Mouse (Mus musculus): ENCODE results near the gene Tmem203.

The Tmem203 gene

DNA sequence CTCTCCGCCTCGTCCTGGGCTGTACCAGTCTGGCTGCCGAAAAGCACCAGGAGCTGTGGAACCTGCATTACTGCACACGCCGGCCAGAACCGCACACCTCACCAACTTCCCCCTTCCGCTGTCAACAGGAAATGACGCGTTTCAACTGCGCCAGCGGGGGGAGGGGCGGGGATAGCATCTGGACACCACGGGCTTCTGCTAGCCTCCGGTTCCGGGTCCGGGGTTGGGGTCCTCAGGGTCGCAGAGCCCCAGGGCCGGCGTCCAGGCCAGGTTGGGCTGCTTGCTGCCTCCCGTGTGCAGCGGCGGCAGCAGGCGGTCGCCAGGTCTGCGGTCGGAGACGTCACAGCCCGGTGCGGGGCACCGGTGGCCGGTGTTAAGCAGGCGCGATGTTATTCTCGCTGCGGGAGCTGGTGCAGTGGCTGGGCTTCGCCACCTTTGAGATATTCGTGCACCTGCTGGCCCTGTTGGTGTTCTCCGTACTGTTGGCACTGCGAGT lies at the start of gene Tmem203:
Tmem203 (plus strand) TSS at position 156 of the 496 bp plus-strand sequence.
- in situ Hi-C loops (cut with MboI; ENCODE audit: unreplicated experiment in 2 of 2): loop anchor here (5.0 to 25.0 kb wide), 4 partner anchors 61 to 1657 kb away; partner anchors contain the start of genes Med22 (in 1 of the 2), Noxa1 (in 1 of the 2), Rpl7a (in 1 of the 2) and Surf1 (in 1 of the 2)

GRCm38 (mm10) chr2:25207593-25207992 lies 47.6 kb upstream of the Tmem203 start:
- in situ Hi-C loops (cut with MboI; ENCODE audit: unreplicated experiment in 2 of 2): no loop called here

GRCm38 (mm10) chr2:25210686-25211085 lies 44.6 kb upstream of the Tmem203 start:
- in situ Hi-C loops (cut with MboI; ENCODE audit: unreplicated experiment in 2 of 2): no loop called here

- in situ Hi-C loops (cut with MboI; ENCODE audit: unreplicated experiment in 2 of 2): no loop called here
These were observed 44.0 kb upstream of the Tmem203 start, which contains the start of gene Nelfb for GRCm38 (mm10) chr2:25211121-25211670. Gene Nelfb (minus strand): TSS chr2:25211489.

- in situ Hi-C loops (cut with MboI; ENCODE audit: unreplicated experiment in 2 of 2): no loop called here
These were observed 41.9 kb upstream of the Tmem203 start for GRCm38 (mm10) chr2:25213266-25213865.

DNA sequence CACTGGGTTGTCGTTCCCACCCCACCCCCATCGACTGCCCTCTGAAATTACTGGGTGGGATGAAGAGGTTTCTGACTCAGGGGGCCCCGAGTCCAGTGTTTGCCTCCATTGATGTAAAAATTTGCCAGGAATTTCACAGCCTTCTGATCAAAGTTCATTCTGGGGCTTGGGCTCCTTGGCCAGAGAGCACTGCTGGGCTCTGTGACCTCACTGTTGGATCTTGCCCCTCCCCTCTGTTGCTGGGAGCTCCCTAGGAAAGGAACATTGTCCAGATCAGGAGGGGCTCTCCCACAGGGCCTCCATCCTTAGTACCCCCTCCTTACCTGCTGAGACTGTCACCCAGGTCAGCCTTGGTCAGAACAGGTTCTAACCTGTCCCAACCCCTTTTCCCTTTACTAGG lies 40.8 kb upstream of the Tmem203 start, which contains the start of gene Stpg3:
Stpg3 (minus strand) TSS at position 194 of the 400 bp plus-strand sequence.
- in situ Hi-C loops (cut with MboI; ENCODE audit: unreplicated experiment in 2 of 2): no loop called here

DNA sequence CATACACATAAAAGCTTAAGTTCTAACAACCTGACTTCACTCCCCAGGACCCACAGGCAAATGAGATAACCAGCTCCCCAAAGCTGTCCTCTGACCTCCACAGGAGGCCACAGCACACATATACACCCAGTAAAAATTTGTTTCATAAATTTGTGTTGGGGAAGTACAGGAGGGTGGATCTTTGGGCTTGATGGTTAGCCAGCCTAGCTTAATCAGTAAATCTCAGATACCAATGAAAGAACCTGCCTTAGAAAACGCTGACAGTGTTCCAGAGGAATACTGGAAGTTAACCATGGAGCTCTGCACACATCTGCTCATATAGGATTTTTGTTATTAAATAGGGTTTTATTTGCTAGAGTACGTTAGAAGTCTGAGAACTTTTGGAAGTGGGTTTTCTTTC lies 37.6 kb upstream of the Tmem203 start:
- in situ Hi-C loops (cut with MboI; ENCODE audit: unreplicated experiment in 2 of 2): no loop called here

DNA sequence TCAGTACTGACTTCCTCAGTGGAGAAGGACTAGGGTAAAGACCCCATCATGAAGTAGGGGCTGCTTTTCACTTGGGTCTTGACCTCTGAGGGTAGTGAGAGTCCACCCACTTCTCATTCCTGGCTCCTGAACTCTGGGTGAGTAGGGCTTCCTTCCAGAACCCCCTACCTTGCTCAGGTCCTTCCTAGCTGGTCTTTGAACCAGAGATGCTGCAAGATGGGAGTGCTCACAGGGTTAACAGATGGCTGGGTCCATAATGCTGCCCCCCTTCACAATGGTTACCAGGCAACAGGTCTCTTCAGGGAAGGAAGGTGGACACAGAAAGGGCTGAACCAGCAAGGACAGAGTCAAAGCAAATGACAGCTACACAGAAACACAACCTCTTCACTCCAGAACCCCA lies 36.8 kb upstream of the Tmem203 start, which contains the start of gene Fam166a:
Fam166a (plus strand) TSS at position 301 of the 400 bp plus-strand sequence.
- in situ Hi-C loops (cut with MboI; ENCODE audit: unreplicated experiment in 2 of 2): no loop called here

DNA sequence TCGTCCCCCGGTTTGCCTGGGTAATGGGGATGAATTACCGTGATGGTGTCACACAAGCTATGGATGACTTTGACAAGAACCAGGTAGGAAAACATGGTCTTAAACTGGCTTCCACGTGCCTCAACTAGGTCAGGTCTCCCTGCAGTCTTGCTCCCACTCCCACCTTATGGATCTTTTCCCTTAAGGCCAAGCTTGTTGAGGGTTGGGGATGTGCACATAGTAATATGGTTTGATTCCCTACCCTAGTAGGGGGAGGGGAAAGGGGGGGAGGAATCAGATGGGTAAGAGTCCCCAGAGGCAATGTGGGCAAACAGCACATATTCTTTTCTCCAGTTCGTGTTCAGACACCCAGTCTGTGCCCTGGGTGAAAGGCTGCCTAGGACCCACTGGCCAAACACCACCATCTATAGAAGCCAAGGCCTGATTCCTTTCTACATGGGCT lies 33.9 kb upstream of the Tmem203 start:
- in situ Hi-C loops (cut with MboI; ENCODE audit: unreplicated experiment in 2 of 2): no loop called here

DNA sequence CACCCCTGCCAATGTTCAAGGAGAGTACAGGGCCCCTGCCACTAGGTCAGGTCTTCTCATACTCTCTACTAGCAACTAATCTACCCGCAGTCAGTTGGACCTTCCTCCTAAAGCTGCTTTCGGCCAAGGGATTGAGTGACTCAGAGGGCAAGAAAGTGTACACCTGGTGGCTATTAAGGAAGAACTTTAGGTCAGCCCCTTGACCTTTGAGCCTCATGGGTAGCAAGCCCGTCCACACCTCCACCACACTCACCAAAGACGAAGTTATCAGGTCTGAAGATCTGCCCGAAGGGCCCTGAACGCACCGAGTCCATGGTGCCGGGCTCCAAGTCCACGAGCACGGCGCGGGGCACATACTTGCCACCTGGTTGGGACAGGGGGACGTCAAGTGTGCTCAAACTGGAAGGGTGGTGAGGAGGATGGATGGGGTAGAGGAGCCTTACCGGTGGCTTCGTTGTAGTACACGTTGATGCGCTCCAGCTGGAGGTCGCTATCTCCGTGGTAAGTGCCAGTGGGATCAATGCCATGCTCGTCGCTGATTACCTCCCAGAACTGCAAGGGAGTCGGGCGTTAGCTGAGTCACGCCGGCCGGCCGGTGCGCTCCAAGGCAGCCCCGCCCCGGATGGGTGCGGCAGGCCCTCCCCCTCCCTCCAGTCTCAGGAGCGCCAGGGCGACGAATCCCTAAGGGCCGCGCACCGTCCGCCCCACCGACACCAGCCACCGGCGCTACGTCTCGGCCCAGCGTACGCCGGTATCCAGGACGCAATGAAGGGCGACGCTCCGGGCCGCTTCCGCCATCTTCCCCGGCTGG lies 31.4 kb upstream of the Tmem203 start:
- in situ Hi-C loops (cut with MboI; ENCODE audit: unreplicated experiment in 2 of 2): no loop called here

- in situ Hi-C loops (cut with MboI; ENCODE audit: unreplicated experiment in 2 of 2): no loop called here
These were observed 30.8 kb upstream of the Tmem203 start, which contains the start of gene Tubb4b for GRCm38 (mm10) chr2:25224492-25224765. Gene Tubb4b (minus strand): TSS chr2:25224702.

- in situ Hi-C loops (cut with MboI; ENCODE audit: unreplicated experiment in 2 of 2): loop anchor here (5.0 kb wide), 1 partner anchor 33 kb away; no protein-coding TSS in a partner anchor
These were observed 30.2 kb upstream of the Tmem203 start for GRCm38 (mm10) chr2:25224766-25225752.

- in situ Hi-C loops (cut with MboI; ENCODE audit: unreplicated experiment in 2 of 2): loop anchor here (5.0 kb wide), 1 partner anchor 34 kb away; no protein-coding TSS in a partner anchor
These were observed 29.3 kb upstream of the Tmem203 start for GRCm38 (mm10) chr2:25225811-25226379.

- in situ Hi-C loops (cut with MboI; ENCODE audit: unreplicated experiment in 2 of 2): loop anchor here (5.0 kb wide), 1 partner anchor 35 kb away; no protein-coding TSS in a partner anchor
These were observed 28.4 kb upstream of the Tmem203 start for GRCm38 (mm10) chr2:25226864-25227263.

- in situ Hi-C loops (cut with MboI; ENCODE audit: unreplicated experiment in 2 of 2): loop anchor here (5.0 kb wide), 1 partner anchor 35 kb away; no protein-coding TSS in a partner anchor
These were observed 27.8 kb upstream of the Tmem203 start for GRCm38 (mm10) chr2:25227406-25227805.

GRCm38 (mm10) chr2:25228431-25228889 lies 26.8 kb upstream of the Tmem203 start:
- in situ Hi-C loops (cut with MboI; ENCODE audit: unreplicated experiment in 2 of 2): loop anchor here (5.0 kb wide), 1 partner anchor 36 kb away; no protein-coding TSS in a partner anchor

DNA sequence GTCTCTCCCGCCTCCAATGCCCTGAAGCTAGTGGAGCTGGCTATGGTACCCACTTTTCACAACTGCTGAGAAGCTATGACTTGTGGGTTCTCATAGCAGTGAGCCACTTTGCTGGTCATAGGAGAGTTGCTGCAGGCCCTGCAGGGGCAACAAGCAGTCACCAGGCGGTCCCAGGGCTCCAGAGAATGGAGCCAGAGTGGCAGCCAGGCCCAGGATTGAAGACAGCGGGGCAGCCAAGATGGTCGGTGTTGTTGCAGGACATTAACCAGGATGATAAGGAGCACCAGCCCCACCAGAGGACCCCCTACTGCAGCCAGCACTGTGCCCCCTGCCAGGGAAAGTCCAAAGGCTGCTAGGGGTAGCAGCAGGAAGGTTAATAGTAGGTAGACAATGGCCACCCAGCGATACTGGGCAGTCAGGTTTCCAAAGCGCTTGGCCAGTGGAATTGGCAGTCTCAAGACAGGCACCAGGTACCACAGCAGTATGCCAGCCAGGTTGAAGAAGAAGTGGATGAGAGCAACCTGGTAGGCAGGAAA lies 26.2 kb upstream of the Tmem203 start:
- in situ Hi-C loops (cut with MboI; ENCODE audit: unreplicated experiment in 2 of 2): loop anchor here (5.0 kb wide), 1 partner anchor 37 kb away; no protein-coding TSS in a partner anchor

GRCm38 (mm10) chr2:25229582-25229981 lies 25.7 kb upstream of the Tmem203 start:
- in situ Hi-C loops (cut with MboI; ENCODE audit: unreplicated experiment in 2 of 2): loop anchor here (5.0 kb wide), 1 partner anchor 37 kb away; no protein-coding TSS in a partner anchor

DNA sequence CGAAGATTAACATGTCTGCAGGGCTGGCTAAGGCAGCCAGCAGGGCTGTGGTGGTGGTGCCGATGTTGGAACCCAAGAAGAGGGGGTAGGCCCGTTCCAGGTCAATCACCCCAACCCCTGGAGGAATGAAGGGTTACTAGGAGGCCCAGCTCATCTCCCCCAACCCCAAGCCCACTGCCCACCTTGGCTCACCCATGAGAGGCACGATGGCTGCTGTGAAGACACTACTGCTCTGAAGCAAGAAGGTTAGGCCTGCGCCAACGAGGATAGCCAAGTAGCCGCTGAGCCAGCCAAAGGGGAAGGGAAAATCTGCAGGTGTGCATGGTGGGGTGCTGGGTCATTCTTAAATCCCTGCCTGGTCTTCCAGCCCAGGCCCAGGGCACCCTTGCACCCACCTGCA lies 24.7 kb upstream of the Tmem203 start:
- in situ Hi-C loops (cut with MboI; ENCODE audit: unreplicated experiment in 2 of 2): no loop called here
